Mouse (Mus musculus) lung, postnatal 4 days (tissue): ENCODE measurements around the gene Olfr979.
"Not testable (repeated sequence)": the region's sequence is repeated elsewhere in the genome, so short reads cannot be mapped to it uniquely, and the experiment has no call there.

Experiments used
- DNase-seq, 2 experiments: peaks; one replicate each; pipeline ENCODE4 v3.0.0; 2021

The Olfr979 gene

DNA sequence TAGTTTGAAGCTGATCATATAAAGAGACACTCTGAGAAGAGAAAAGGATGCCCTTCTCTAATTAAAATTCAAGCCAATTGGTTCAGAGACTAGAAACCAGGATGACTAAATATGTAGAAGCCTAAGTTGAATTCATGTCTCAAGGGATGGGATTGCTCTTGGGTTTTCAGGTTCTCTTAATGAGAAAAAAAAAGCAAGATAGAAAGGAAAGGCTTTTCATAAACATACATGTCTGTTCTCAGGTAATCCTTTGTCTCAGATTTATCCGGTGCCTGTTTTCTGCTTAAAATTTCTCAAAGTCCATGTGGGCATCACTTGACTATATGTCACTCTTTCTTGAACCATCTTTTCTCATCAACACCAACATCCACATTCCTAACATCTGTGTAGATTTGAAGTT is at the start of gene Olfr979:
TSS of gene Olfr979 (minus strand) at position 101 of the 400 bp plus-strand sequence.
- DNase-seq, result no peak

DNA sequence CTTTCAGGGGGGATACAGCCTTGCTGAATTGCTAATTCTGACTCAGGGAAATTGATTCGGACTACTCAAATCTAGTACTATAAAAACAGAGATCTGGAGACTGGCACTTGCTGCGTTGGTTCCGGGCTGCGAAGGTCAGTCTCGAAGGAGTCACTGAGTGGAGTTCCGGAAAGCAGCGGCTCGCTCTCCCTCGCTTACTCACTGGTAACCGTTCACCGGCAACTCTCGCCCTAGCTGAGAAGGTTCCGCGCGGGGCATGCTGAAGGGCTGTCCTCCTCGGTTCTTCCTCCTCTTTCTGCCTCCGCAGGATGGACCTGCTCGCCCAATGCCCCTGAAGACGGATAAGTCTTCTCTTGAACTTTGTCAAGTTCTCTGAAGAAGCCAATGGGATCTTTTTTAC is 46.9 kb upstream of the Olfr979 start:
- no peak for DNase-seq

DNA sequence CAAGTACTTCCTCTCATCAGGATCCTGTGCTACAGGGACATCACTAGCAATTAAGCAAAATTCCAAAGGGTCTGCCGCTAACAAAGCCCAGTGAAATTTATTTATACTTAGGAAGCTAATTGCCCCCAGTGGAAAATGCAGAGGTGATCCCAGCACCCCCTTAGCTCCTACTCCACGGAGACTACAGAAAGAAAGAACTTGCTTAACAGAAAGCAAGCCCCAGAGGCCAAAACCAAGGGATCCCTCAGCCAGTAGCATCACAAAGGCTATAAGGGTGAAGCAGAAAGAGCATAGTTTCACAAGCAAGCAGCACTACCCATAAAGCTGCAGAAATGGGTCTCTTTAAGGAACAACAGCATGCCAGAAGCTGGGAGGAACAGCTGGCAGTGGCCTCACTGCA is 17.9 kb upstream of the Olfr979 start, which contains the start of gene Olfr981:
TSS of gene Olfr981 (plus strand) at position 301 of the 400 bp plus-strand sequence.
- DNase-seq, result no peak

DNA sequence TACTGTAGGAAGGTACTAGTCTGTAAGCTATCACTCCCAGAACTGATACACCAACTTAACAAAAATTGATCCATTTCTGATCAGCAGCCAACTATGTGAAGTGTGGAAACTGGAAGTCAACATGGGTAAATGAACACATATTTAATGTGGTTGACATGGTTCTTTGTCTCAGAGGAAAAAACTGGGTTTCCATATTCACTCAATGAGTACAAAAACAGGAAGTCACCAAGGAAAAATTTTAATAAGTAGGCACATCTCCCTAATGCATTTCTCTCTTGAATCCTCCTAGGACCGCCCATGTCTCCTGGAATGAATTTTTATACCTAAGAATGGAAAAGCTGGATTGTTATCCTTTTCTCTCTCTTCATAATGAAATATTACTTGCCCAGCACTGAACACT is 6.2 kb upstream of the Olfr979 start, which contains the start of gene Olfr980:
TSS of gene Olfr980 (minus strand) at position 101 of the 400 bp plus-strand sequence.
- no peak for DNase-seq

GRCm38 (mm10) chr9:39991813-39992212 is 11.5 kb downstream of the Olfr979 start, which contains the start of gene Olfr978:
Olfr978 (plus strand) TSS chr9:39992113.
- no peak for DNase-seq

GRCm38 (mm10) chr9:39976581-39977145 is 26.6 kb downstream of the Olfr979 start:
- DNase-seq, result not testable (repeated sequence)

- not testable (repeated sequence) for DNase-seq
These were observed 42.2 kb downstream of the Olfr979 start, which contains the start of gene Olfr976 for GRCm38 (mm10) chr9:39961033-39961432. Olfr976 (minus strand) TSS chr9:39961133.

- DNase-seq, result no peak
These were observed 51.3 kb downstream of the Olfr979 start, which contains the start of gene Olfr975 for GRCm38 (mm10) chr9:39951946-39952345. Olfr975 (minus strand) TSS chr9:39952046.
